Mouse (Mus musculus) mature B cell (primary cell): ENCODE measurements at regions not wholly inside any gene's neighbourhood (a gene's known extent, or its start where the extent isn't known, plus 50 kb on each side); places are given as distances from the start of the nearest gene placed in this dataset.

Experiments used
- in situ Hi-C: fragments of 300-500 bp; cut with MboI; formaldehyde crosslinking; loops from 2 replicates; pipeline ENCODE4 v1.14.3; 2019

DNA sequence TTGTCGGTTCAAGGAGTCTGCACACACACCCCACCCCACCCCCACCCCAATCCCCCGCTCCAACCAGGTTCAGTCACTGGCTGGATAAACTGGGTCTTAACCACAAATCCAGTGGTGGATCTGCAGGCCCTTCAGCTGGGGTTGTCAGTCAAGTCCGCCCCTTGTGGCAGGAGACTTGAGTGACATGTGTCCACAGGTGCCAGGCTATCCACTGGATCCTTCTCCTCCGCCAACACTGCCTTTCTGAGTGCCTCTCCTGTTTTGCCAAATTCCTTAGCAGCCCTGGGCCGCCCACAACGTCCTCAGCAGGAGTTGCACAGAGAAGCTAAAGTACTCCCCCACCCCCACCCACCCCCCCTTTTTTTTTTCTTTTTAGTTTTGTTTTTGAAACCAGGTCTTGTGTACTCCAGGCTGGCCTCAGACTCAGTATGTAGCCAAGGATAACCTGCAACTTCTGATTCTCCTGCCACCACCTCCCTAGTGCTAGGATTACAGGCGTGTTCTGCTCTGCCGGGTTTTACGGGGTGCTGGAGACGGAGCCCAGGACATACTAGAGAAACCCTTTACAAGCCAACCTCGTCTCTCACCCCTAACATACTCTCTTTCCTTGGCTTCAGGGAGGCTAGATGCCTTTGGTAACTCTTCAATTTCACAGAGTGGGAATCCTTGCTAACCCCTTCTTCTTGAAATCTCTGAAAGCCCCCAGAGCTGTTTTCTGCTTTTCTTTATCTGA, 57.2 kb upstream of the Zfp280d start:
- in situ Hi-C loops, result no loop called here

DNA sequence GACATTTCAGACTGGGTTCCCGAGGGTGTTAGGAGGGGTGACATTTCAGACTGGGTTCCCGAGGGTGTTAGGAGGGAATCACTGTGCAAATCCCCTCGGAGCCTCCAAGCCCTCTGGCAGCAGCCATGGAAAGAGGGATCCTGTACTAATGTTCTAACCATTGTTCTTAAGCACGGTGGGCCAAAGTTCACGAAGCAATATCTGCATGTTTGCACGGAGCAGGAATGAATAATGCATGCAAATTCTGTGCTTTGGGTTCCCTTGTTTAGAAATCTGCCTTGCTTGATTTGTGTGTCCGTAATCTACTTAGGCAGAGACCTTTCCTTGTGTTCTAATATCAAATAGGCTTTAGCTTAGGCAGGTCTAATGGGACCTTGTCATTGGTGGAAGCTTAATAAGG, 55.9 kb upstream of the Zfp280d start:
- in situ Hi-C loops, result no loop called here

DNA sequence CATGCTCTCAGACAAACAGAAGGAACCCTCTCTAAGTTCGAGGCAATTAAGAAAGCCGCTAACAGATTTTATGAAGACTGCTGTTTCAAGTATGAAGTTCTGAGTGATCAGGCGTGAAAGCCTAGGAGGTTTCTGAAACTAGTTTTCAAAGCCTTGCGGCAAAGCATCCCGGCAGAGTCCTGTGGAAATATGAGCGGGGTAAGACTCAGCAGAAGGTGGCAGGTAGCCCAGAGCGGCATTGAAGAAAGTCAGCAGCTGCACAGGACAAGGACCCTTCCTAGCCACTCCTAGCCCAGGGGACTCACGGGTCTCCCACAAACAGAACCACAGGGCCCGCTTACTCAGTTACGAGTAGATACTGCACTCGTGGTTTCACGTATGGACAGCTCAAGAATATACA, 54.8 kb upstream of the Zfp280d start:
- in situ Hi-C loops, result no loop called here

DNA sequence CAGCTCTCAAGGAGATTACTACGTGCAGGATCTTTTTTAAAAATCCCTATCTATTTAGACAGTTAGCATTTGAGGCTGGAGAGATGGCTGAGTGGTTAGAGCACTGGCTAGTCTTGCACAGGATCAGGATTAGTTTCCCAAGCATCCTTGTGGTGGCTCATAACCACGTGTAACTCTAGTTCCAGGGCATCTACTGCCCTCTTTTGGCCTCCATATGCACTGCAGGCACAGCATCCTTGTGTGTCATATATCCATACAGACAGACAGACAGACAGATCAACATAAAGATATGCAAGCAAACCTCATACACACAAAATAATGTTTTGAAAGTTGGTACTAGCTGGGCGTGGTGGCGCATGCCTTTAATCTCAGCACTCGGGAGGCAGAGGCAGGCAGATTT, 53.3 kb upstream of the Zfp280d start:
- in situ Hi-C loops, result no loop called here
